Mouse (Mus musculus) liver, embryonic 15.5 days (tissue): ENCODE measurements at regions not wholly inside any gene's neighbourhood (a gene's known extent, or its start where the extent isn't known, plus 50 kb on each side); places are given as distances from the start of the nearest gene placed in this dataset.

Experiments used
- ATAC-seq: fragments of 200-750 bp; cut with Nextera tagmentation; 2 replicates; pipeline ENCODE4 v1.8.0; 2017; ENCODE audit warnings: moderate number of reproducible peaks, mild to moderate bottlenecking, moderate library complexity; ENCODE audit not compliant: insufficient read depth
- H3K27ac ChIP-seq: fragments of 300-500 bp; sonication (generic); replicated peaks from 2 replicates; pipeline ENCODE4 v1.5.1; 2015; ENCODE audit warnings: mild to moderate bottlenecking, inconsistent platforms
- H3K27me3 ChIP-seq: fragments of 300-500 bp; sonication (generic); 2 replicates; pipeline ENCODE4 v1.6.1; 2015; ENCODE audit warnings: mild to moderate bottlenecking, inconsistent platforms
- H3K36me3 ChIP-seq: fragments of 300-500 bp; sonication (generic); replicated peaks from 2 replicates; pipeline ENCODE4 v1.6.1; 2015; ENCODE audit warnings: moderate library complexity, mild to moderate bottlenecking, inconsistent platforms
- H3K4me1 ChIP-seq: fragments of 300-500 bp; sonication (generic); replicated peaks from 2 replicates; pipeline ENCODE4 v1.6.1; 2015; ENCODE audit warnings: inconsistent platforms
- H3K4me2 ChIP-seq: fragments of 300-500 bp; sonication (generic); 2 replicates; pipeline ENCODE4 v1.6.1; 2015; ENCODE audit warnings: moderate library complexity, mild to moderate bottlenecking, inconsistent platforms
- H3K4me3 ChIP-seq: fragments of 300-500 bp; sonication (generic); replicated peaks from 2 replicates; pipeline ENCODE4 v1.5.1; 2015; ENCODE audit warnings: mild to moderate bottlenecking, inconsistent platforms
- H3K9ac ChIP-seq: fragments of 300-500 bp; sonication (generic); 2 replicates; pipeline ENCODE4 v1.6.1; 2015; ENCODE audit warnings: moderate library complexity, mild to moderate bottlenecking, inconsistent platforms
- H3K9me3 ChIP-seq: fragments of 300-500 bp; sonication (generic); replicated peaks from 2 replicates; pipeline ENCODE4 v1.6.1; 2016; ENCODE audit warnings: inconsistent platforms
- WGBS: fragments of 180-500 bp; shearing (Covaris S2); methylation state at CpG from one replicate; pipeline ENCODE4 v1.1.7; 2015; ENCODE audit warnings: mixed read lengths; ENCODE audit not compliant: insufficient replicate concordance; 5-methylcytosine and 5-hydroxymethylcytosine counted together

DNA sequence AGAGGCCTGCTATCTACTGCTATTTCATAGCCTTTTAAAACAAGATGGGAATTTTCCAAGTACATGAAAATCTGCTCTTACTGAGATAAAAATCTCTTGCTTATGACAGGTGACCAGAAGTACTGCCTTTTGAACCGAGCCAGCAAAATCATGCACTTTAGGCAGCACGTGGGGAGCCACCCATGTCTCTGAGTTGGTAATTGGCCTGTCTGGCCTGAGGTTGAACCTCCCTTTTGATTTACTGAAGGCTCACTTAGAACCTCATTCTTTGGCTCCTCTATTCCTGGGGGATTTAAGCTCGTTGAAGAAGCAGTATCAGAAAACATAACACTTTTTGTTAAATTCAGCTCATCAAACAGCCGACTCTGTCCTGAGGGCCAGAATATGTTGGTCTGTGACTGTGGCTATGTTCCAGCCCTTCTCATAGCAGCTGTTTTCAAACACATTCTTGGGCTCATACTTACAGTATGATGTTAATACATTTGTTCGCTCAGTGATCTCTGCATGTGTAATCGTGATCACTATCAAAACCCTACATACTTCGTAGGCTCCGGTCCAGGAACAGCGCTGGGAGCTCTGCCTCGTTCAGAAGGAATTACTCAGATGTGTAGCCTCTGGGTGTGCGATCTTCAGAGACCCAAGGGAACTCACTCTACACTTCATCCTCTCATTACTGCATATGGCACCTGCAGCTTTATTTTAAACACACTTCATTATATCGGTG lies 290.1 kb upstream of the Gm15217 start:
- no peak for ATAC-seq
- no peak overlapping the region for H3K27ac ChIP-seq
- no peaks in the 10 kb centered on the region for H3K36me3 ChIP-seq
- H3K4me1 ChIP-seq = no peaks in the 10 kb centered on the region
- H3K4me3 ChIP-seq = no peak overlapping the region
- H3K27me3 ChIP-seq = no peaks in the 10 kb centered on the region
- H3K4me2 ChIP-seq = no peak overlapping the region
- H3K9ac ChIP-seq = no peak overlapping the region
- H3K9me3 ChIP-seq = no peaks in the 10 kb centered on the region
- WGBS = 68% methylated on average over 12 of the region's 12 CpGs

DNA sequence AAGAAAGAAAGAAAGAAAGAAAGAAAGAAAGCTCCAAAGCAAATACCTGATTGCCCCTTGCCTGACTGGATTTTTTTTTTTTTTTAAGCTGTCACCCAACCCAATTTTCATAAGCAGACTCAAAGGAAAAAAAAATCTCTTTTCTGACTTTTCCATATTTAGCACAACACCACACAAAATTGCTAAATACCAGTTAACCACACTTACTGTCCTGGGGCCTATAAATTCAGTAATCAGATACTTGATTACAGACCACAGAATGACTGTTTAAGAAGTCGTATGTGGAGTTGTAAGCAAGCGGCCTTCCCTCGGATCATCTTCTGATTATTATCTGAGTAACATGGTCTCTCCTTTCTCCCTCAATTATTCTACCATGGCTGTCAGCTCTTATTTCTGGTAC lies 263.3 kb upstream of the Gm15217 start:
- ATAC-seq = no peak
- Histone ChIP-seq H3K4me3 (no peak overlapping the region), H3K4me2 (no peak overlapping the region), H3K4me1 (no peaks in the 10 kb centered on the region), H3K9ac (no peak overlapping the region), H3K9me3 (no peaks in the 10 kb centered on the region), H3K27me3 (no peaks in the 10 kb centered on the region), H3K36me3 (no peaks in the 10 kb centered on the region), H3K27ac (no peak overlapping the region)
- WGBS = 45% methylated on average over 3 of the region's 3 CpGs

- no peak overlapping the region for H3K4me3 ChIP-seq
- H3K27me3 ChIP-seq = no peaks in the 10 kb centered on the region
- no peaks in the 10 kb centered on the region for H3K36me3 ChIP-seq
- no peak overlapping the region for H3K27ac ChIP-seq
- no peak for ATAC-seq
- H3K9ac ChIP-seq = no peak overlapping the region
- no peak overlapping the region for H3K4me2 ChIP-seq
- 32% methylated on average over 1 of the region's 1 CpGs for WGBS
- no peaks in the 10 kb centered on the region for H3K9me3 ChIP-seq
- H3K4me1 ChIP-seq = no peaks in the 10 kb centered on the region
Measured at GRCm38 (mm10) chr14:46126541-46126940, 252.7 kb upstream of the Gm15217 start.

DNA sequence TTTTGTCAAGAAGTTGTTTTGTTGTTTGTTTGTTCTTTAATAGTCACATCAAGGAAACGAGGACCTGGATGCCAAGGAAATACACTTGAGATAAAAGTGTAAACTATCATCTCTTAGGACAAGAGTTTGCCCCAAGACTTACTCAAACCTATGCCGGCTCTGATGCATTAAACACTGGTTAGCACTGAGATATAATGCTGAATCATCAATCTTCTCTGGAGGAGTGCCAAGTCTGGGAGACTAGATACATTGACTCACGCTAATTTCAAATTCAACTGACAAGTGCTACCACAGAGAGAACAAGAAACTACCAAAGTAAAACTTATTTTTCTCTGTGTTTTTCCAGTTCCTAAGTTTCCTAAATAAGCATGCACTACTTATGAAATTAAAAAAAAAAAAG lies 249.5 kb upstream of the Gm15217 start:
- no peaks in the 10 kb centered on the region for H3K4me1 ChIP-seq
- 36% methylated on average over 3 of the region's 3 CpGs for WGBS
- H3K9ac ChIP-seq = no peak overlapping the region
- H3K4me3 ChIP-seq = no peak overlapping the region
- no peak overlapping the region for H3K27ac ChIP-seq
- H3K36me3 ChIP-seq = no peaks in the 10 kb centered on the region
- ATAC-seq = no peak
- H3K4me2 ChIP-seq = no peak overlapping the region
- H3K27me3 ChIP-seq = no peaks in the 10 kb centered on the region
- no peaks in the 10 kb centered on the region for H3K9me3 ChIP-seq

GRCm38 (mm10) chr14:46144175-46144574 lies 235.0 kb upstream of the Gm15217 start:
- no peaks in the 10 kb centered on the region for H3K9me3 ChIP-seq
- no peaks in the 10 kb centered on the region for H3K27me3 ChIP-seq
- H3K4me2 ChIP-seq = no peak overlapping the region
- no peaks in the 10 kb centered on the region for H3K36me3 ChIP-seq
- H3K4me3 ChIP-seq = no peak overlapping the region
- no peak overlapping the region for H3K27ac ChIP-seq
- 25% methylated on average over 4 of the region's 4 CpGs for WGBS
- no peak overlapping the region for H3K9ac ChIP-seq
- no peaks in the 10 kb centered on the region for H3K4me1 ChIP-seq
- ATAC-seq = no peak

DNA sequence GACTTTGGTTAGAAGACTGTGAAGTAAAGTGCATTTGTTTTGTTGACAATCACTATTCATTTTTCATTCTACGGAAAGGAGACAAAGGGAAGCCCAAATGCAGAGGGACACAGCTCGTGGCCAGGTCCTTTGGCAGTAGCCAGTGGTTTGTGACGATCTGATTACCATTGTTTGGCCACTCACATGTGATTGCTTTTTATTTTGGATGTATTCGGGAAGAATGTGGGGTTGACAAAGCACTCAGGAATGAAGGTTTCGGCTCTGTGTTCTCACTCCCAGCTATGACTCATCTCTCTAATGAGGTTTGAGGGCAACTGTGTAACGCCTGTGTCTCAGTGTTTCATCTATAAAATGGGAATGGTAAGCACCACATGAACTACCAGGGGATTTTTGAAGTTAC lies 234.5 kb upstream of the Gm15217 start:
- Histone ChIP-seq H3K27me3 (no peaks in the 10 kb centered on the region), H3K4me1 (no peaks in the 10 kb centered on the region), H3K9ac (no peak overlapping the region), H3K36me3 (no peaks in the 10 kb centered on the region), H3K4me2 (no peak overlapping the region), H3K9me3 (no peaks in the 10 kb centered on the region), H3K4me3 (no peak overlapping the region), H3K27ac (no peak overlapping the region)
- 29% methylated on average over 6 of the region's 6 CpGs for WGBS
- no peak for ATAC-seq

DNA sequence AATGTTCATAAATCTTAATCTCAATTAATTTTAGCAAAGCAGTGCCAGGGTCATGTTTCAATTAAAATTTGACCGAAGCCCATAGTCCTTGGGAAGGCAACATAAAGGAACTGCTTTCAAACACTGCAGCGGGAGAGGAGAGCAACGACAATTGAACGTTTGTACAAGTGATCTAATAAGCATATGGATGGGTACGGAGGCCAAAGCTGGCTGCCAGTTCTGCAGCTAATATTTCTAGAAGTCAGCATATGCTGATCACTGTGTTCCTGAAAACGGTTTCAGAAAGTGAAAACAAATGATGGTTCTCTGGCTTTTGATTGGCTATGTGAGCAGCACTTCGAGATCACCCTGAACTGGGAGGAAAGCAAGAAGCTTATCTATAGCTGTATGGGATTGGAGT lies 233.6 kb upstream of the Gm15217 start:
- no peak overlapping the region for H3K27ac ChIP-seq
- H3K9ac ChIP-seq = no peak overlapping the region
- no peak for ATAC-seq
- H3K27me3 ChIP-seq = no peaks in the 10 kb centered on the region
- 64% methylated on average over 7 of the region's 7 CpGs for WGBS
- no peaks in the 10 kb centered on the region for H3K4me1 ChIP-seq
- no peak overlapping the region for H3K4me2 ChIP-seq
- no peak overlapping the region for H3K4me3 ChIP-seq
- H3K36me3 ChIP-seq = no peaks in the 10 kb centered on the region
- no peaks in the 10 kb centered on the region for H3K9me3 ChIP-seq

DNA sequence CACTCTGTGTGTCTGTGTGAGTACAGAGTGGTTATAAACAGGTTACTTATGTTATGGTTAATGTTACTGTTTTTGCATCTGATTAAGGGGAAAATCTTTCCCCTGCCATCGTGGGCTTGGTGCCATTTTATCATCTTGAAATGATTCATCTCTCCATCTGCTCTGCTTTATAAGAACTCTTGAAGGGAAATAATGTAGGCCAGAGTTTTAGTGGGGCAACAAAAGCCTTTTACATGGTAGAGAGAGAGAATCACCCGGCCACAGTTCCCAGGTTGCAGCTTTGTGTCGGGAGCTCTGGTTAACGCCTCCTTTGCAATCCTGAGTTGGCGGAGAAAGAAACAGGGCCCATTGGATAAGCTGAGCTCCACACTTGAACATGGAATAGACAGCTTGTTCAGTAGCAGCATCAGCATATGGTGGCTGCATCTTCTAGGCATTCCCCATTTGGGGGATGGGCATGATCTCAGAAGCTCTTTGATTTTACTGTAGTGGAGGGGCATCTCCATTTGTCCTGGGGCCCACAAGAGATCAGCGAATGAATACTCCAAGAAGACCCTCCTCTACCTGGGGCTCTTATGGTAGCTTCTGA lies 230.0 kb upstream of the Gm15217 start:
- Histone ChIP-seq H3K4me3 (no peak overlapping the region), H3K27me3 (no peaks in the 10 kb centered on the region), H3K9ac (no peak overlapping the region), H3K4me1 (no peaks in the 10 kb centered on the region), H3K4me2 (no peak overlapping the region), H3K9me3 (no peaks in the 10 kb centered on the region), H3K27ac (no peak overlapping the region), H3K36me3 (no peaks in the 10 kb centered on the region)
- ATAC-seq = no peak
- 67% methylated on average over 6 of the region's 6 CpGs for WGBS

DNA sequence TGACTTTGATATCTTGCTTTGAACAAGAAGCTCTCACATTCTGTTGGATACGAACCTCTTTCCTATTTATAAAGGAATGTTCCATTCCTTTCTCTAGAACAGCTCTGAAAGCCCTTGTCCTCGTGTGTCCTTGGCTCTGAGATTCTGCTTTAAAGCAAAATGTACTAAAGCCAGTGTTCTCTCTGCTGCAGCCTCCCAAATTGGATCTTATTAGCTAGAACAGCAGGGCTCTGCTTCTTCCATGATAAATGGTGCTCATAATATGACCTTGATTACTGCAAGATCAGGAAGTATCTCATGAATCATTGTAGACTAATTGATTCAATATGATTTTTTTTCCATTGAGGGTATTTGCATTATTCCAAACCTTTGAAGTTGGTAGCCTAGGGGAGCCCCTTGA lies 220.5 kb upstream of the Gm15217 start:
- WGBS = 33% methylated on average over 2 of the region's 2 CpGs
- H3K36me3 ChIP-seq = no peaks in the 10 kb centered on the region

DNA sequence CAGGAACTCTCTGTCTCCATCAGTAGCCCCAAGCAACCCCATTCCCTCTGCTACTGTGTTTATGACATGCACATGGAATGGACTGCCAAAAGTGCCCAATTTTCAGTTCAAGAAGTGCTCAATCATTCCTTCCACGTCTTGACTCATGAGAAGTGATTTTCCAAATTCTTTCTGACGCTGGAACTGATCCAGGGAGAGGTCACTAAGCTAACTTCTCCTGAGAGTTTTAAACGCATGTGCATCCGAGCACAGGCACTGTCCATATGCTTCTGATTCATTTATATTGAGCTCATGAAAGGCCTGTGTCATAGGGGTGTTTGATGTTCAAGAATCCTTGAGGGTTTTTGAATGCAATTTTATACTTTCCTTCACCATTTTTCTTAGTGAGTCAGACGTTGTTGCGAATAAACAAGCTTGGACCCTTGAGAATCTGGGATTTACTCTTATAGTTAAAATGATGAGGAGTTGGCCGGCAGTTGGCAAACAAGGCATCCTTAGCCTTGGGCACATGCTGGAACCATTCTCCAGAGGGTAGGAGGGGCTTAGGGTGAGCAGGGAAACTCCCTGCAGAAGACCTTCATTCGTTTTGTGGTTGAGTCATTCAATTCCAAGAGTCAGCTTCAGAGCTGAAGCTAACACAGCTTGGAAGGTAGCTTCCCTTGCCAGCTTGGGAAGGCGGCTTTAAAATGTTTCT lies 206.9 kb upstream of the Gm15217 start:
- Histone ChIP-seq H3K4me3 (no peak overlapping the region), H3K9ac (no peak overlapping the region), H3K4me2 (no peak overlapping the region), H3K27ac (no peak overlapping the region), H3K27me3 (no peaks in the 10 kb centered on the region), H3K9me3 (no peaks in the 10 kb centered on the region), H3K4me1 (no peaks in the 10 kb centered on the region), H3K36me3 (no peaks in the 10 kb centered on the region)
- no peak for ATAC-seq
- 56% methylated on average over 9 of the region's 9 CpGs for WGBS

More for the DNA sequence above, 220.5 kb upstream of the Gm15217 start:
- Histone ChIP-seq H3K4me1 (no peaks in the 10 kb centered on the region), H3K4me2 (no peak overlapping the region), H3K9ac (no peak overlapping the region), H3K4me3 (no peak overlapping the region), H3K27me3 (no peaks in the 10 kb centered on the region), H3K27ac (no peak overlapping the region), H3K9me3 (no peaks in the 10 kb centered on the region)
- ATAC-seq = no peak

DNA sequence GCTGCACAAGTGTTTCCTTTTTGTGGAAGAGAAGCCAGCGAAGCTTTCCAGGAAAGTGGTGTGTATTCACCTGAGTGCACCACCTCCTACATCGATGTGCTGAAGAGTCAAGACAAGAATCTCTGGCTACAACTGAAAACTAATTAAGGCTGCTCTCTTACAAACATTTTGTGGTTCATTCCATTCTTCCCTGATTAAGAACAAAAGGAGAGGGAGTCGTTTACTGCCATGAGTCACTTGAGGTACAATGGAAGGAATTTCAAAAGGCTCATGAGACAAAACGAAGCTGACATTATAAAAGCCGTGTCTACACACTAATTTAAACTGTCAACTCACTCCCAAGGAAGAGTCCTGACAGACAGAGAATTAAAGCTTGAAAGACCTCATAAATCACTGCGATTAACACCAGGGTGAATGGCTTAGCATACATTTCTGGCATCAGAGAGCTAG lies 206.3 kb upstream of the Gm15217 start:
- no peak for ATAC-seq
- no peaks in the 10 kb centered on the region for H3K27me3 ChIP-seq
- no peak overlapping the region for H3K9ac ChIP-seq
- 39% methylated on average over 6 of the region's 6 CpGs for WGBS
- no peak overlapping the region for H3K27ac ChIP-seq
- no peaks in the 10 kb centered on the region for H3K9me3 ChIP-seq
- no peaks in the 10 kb centered on the region for H3K36me3 ChIP-seq
- H3K4me1 ChIP-seq = no peaks in the 10 kb centered on the region
- H3K4me2 ChIP-seq = no peak overlapping the region
- H3K4me3 ChIP-seq = no peak overlapping the region
